Mouse (Mus musculus) brain, embryonic 14.5 days (tissue): ENCODE results near the gene Bsn.

Experiments
- CTCF ChIP-seq: fragments of 200-500 bp; IDR thresholded peaks from 2 replicates; pipeline ENCODE4 v1.5.1; 2012; ENCODE audit warnings: inconsistent platforms, mild to moderate bottlenecking, moderate library complexity, borderline replicate concordance; ENCODE audit not compliant: insufficient read depth, insufficient read length; ENCODE audit errors: extremely low read depth
- POLR2A ChIP-seq: fragments of 200-500 bp; IDR thresholded peaks from 2 replicates; pipeline ENCODE4 v1.6.1; 2012; ENCODE audit warnings: mild to moderate bottlenecking, inconsistent platforms, borderline replicate concordance; ENCODE audit not compliant: poor library complexity, insufficient read depth, insufficient read length, severe bottlenecking; ENCODE audit errors: extremely low read depth

GRCm38 (mm10) chr9:108073141-108073930, 116.8 kb downstream of the Bsn start:
- TF ChIP-seq CTCF (no peak), POLR2A (no peak)
